Mouse (Mus musculus) midbrain, embryonic 11.5 days (tissue): Measurements from ENCODE around the gene Nagk. TPM values are rescaled to one million over a fixed set of nuclear protein-coding genes. Genes with fewer than 3 reads are reported as not detected.

Experiments
- ATAC-seq: fragments of 200-750 bp; cut with Nextera tagmentation; 2 replicates; pipeline ENCODE4 v1.8.0; 2017; ENCODE audit warnings: moderate TSS enrichment, moderate library complexity; ENCODE audit not compliant: low FRiP score
- DNase-seq: peaks from one replicate; pipeline ENCODE4 v3.0.0; 2015; ENCODE audit warnings: low spot score; ENCODE audit errors: missing footprints
- H3K27ac ChIP-seq: fragments of 300-500 bp; sonication (generic); 2 replicates; pipeline ENCODE4 v1.5.1; 2014; ENCODE audit warnings: low read depth, low read length
- H3K27me3 ChIP-seq: fragments of 300-500 bp; sonication (generic); 2 replicates; pipeline ENCODE4 v1.6.1; 2014; ENCODE audit warnings: mild to moderate bottlenecking, low read length, moderate library complexity, mixed read lengths; ENCODE audit not compliant: control insufficient read depth, insufficient read depth
- H3K36me3 ChIP-seq: fragments of 300-500 bp; sonication (generic); 2 replicates; pipeline ENCODE4 v1.6.1; 2014; ENCODE audit warnings: mild to moderate bottlenecking, low read length, moderate library complexity, mixed read lengths; ENCODE audit not compliant: control insufficient read depth, insufficient read depth
- H3K4me1 ChIP-seq: fragments of 300-500 bp; sonication (generic); 2 replicates; pipeline ENCODE4 v1.6.1; 2014; ENCODE audit warnings: low read length; ENCODE audit not compliant: control insufficient read depth, insufficient read depth
- H3K4me2 ChIP-seq: fragments of 300-500 bp; sonication (generic); 2 replicates; pipeline ENCODE4 v1.6.1; 2014; ENCODE audit warnings: mild to moderate bottlenecking, moderate library complexity
- H3K4me3 ChIP-seq: fragments of 300-500 bp; sonication (generic); 2 replicates; pipeline ENCODE4 v1.5.1; 2014; ENCODE audit warnings: low read depth, low read length
- H3K9ac ChIP-seq: fragments of 300-500 bp; sonication (generic); 2 replicates; pipeline ENCODE4 v1.6.1; 2014; ENCODE audit warnings: low read length
- H3K9me3 ChIP-seq: fragments of 300-500 bp; sonication (generic); 2 replicates; pipeline ENCODE4 v1.6.1; 2016; ENCODE audit warnings: low read length; ENCODE audit not compliant: control insufficient read depth
- WGBS: fragments of 180-500 bp; shearing (Covaris S2); extraction: QIAGEN DNeasy Blood & Tissue Kit; methylation state at CpG from one replicate; pipeline ENCODE4 v1.1.7; 2014; 5-methylcytosine and 5-hydroxymethylcytosine counted together
- polyA plus RNA-seq: library from polyadenylated mRNA; unstranded; fragments of >200 nt; fragmentation: Nextera tagmentation; extraction: Ambion mirVana; gene quantifications from 2 replicates; pipeline ENCODE4 v1.2.1, GENCODE M21; 2014

The Nagk gene
- 31.8 and 36.1 TPM in 2 replicates for polyA plus RNA-seq

GRCm38 (mm10) chr6:83794760-83795296 is at the start of gene Nagk:
TSS of gene Nagk (plus strand) at chr6:83794982.
- H3K4me1 ChIP-seq, result peaks cover 3% of the 10 kb centered on the region; the same call in 1 of the 2 replicates
- H3K4me2 ChIP-seq, result peak within 1 kb of the TSS; percentile 97
- peak; percentile 97 for ATAC-seq
- H3K36me3 ChIP-seq, result no peaks in the 10 kb centered on the region
- peak within 1 kb of the TSS; percentile 84 for H3K9ac ChIP-seq
- peak within 1 kb of the TSS; percentile 68 for H3K4me3 ChIP-seq
- no peaks in the 10 kb centered on the region for H3K27me3 ChIP-seq
- no peaks in the 10 kb centered on the region for H3K9me3 ChIP-seq
- peak; percentile 99 for DNase-seq
- peak within 1 kb of the TSS; percentile 92 for H3K27ac ChIP-seq
- under 1% methylated on average over 43 of the region's 43 CpGs for WGBS

GRCm38 (mm10) chr6:83745466-83745865 is 49.3 kb upstream of the Nagk start:
- no peaks in the 10 kb centered on the region for H3K27me3 ChIP-seq
- DNase-seq (no peak), ATAC-seq (no peak)
- H3K36me3 ChIP-seq, result no peaks in the 10 kb centered on the region
- H3K4me1 ChIP-seq, result peaks cover 5% of the 10 kb centered on the region
- no peak overlapping the region for H3K4me3 ChIP-seq
- H3K9me3 ChIP-seq, result no peaks in the 10 kb centered on the region
- no peak overlapping the region for H3K4me2 ChIP-seq
- H3K9ac ChIP-seq, result no peak overlapping the region
- 44% methylated on average over 2 of the region's 2 CpGs for WGBS
- H3K27ac ChIP-seq, result no peak overlapping the region

- peaks cover 2% of the 10 kb centered on the region; the same call in 1 of the 2 replicates for H3K27me3 ChIP-seq
- 54% methylated on average over 3 of the region's 3 CpGs for WGBS
- no peak; the same call in 1 of the 2 replicates for ATAC-seq
Measured at GRCm38 (mm10) chr6:83749286-83749685, 45.5 kb upstream of the Nagk start.

GRCm38 (mm10) chr6:83750171-83750684 is 44.6 kb upstream of the Nagk start:
- H3K9ac ChIP-seq, result no peak overlapping the region
- no peaks in the 10 kb centered on the region for H3K9me3 ChIP-seq
- no peak overlapping the region for H3K4me3 ChIP-seq
- DNase-seq (peak; percentile 95), ATAC-seq (0 out of 2 replicates have a peak, but pooled peaks have one; percentile 20)
- peaks cover 5% of the 10 kb centered on the region for H3K4me1 ChIP-seq
- no peak overlapping the region for H3K4me2 ChIP-seq
- no peak overlapping the region for H3K27ac ChIP-seq
- no peaks in the 10 kb centered on the region for H3K36me3 ChIP-seq
- 6% methylated on average over 11 of the region's 11 CpGs for WGBS
- peaks cover 2% of the 10 kb centered on the region; the same call in 1 of the 2 replicates for H3K27me3 ChIP-seq

More at GRCm38 (mm10) chr6:83749286-83749685, 45.5 kb upstream of the Nagk start:
- no peak overlapping the region for H3K9ac ChIP-seq
- H3K4me2 ChIP-seq, result no peak overlapping the region
- no peaks in the 10 kb centered on the region for H3K9me3 ChIP-seq
- no peak overlapping the region for H3K4me3 ChIP-seq
- H3K4me1 ChIP-seq, result peaks cover 5% of the 10 kb centered on the region
- no peaks in the 10 kb centered on the region for H3K36me3 ChIP-seq
- DNase-seq, result no peak
- H3K27ac ChIP-seq, result no peak overlapping the region

GRCm38 (mm10) chr6:83756051-83756450 is 38.7 kb upstream of the Nagk start:
- WGBS, result 77% methylated on average over 9 of the region's 9 CpGs
- no peak for ATAC-seq
- H3K27ac ChIP-seq, result no peak overlapping the region

DNA sequence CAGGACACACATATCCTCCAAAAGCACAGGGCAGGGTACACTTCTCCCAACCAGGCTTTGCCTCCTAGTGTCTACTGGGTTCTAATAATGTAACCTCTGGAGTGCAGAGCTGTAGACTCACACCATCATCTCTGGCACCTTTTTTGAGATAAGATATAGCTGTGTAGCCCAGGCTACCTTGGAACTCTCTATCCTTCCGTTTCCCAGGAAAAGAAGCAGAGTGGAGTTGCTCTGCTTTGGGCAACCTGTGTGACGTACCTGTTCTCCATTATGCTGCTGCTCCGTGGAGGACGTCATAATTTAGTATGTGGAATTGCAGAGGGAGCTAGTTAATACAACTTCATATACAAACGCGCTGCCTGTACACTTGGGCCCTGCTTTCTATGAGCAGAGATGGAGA is 32.4 kb upstream of the Nagk start, which contains the start of gene Ankrd53:
Gene Ankrd53 (plus strand): TSS at position 301 of the 400 bp plus-strand sequence.
- ATAC-seq, result no peak
- peaks cover 8% of the 10 kb centered on the region for H3K4me1 ChIP-seq
- no peaks in the 10 kb centered on the region for H3K36me3 ChIP-seq
- H3K9ac ChIP-seq, result peak within 1 kb of the TSS; percentile 41
- H3K4me2 ChIP-seq, result peak within 1 kb of the TSS; percentile 44
- no peaks in the 10 kb centered on the region for H3K9me3 ChIP-seq
- no peak within 1 kb of the TSS for H3K27ac ChIP-seq
- H3K4me3 ChIP-seq, result peak within 1 kb of the TSS; percentile 21
- WGBS, result 28% methylated on average over 6 of the region's 6 CpGs
- peaks cover 59% of the 10 kb centered on the region for H3K27me3 ChIP-seq
- no peak for DNase-seq

More at GRCm38 (mm10) chr6:83756051-83756450, 38.7 kb upstream of the Nagk start:
- H3K9me3 ChIP-seq, result no peaks in the 10 kb centered on the region
- H3K27me3 ChIP-seq, result peaks cover 36% of the 10 kb centered on the region
- no peak overlapping the region for H3K9ac ChIP-seq
- no peak for DNase-seq
- H3K4me3 ChIP-seq, result no peak overlapping the region
- H3K36me3 ChIP-seq, result no peaks in the 10 kb centered on the region
- no peak overlapping the region for H3K4me2 ChIP-seq
- peaks cover 3% of the 10 kb centered on the region; the same call in 1 of the 2 replicates for H3K4me1 ChIP-seq

- Histone ChIP-seq H3K9ac (peak overlapping the region; percentile 41), H3K4me2 (peak overlapping the region; percentile 44), H3K4me3 (peak overlapping the region; percentile 21), H3K27me3 (peaks cover 53% of the 10 kb centered on the region), H3K4me1 (peaks cover 6% of the 10 kb centered on the region), H3K27ac (no peak overlapping the region), H3K36me3 (no peaks in the 10 kb centered on the region), H3K9me3 (no peaks in the 10 kb centered on the region)
- peak; percentile 46; the same call in 1 of the 2 replicates for ATAC-seq
- WGBS, result 2% methylated on average over 35 of the region's 35 CpGs
- DNase-seq, result peak; percentile 90
Measured at GRCm38 (mm10) chr6:83762880-83763431, 31.8 kb upstream of the Nagk start.

DNA sequence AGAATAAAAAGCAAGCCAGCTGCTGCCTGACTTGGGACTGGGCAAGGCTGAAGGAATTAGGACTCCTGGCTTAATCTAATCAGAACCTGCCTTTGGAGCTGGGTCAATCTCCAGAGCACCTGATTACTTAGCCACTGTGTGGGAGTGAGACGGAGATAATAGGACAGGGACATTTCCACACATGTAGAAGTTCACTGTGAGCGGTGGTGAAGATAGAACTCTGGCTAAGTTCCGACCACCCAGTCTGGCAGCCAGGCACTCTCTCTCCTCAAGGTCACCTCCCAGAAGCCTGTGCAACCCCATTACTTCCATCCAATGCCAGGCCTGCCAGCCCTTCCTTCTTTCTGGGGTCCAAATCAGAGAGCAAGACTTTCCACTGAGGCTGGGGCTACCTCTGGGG is 27.8 kb upstream of the Nagk start:
- Histone ChIP-seq H3K27me3 (peaks cover 23% of the 10 kb centered on the region), H3K4me1 (peaks cover 4% of the 10 kb centered on the region; the same call in 1 of the 2 replicates), H3K4me2 (no peak overlapping the region), H3K36me3 (no peaks in the 10 kb centered on the region; the same call in 1 of the 2 replicates), H3K9me3 (no peaks in the 10 kb centered on the region), H3K27ac (no peak overlapping the region), H3K4me3 (no peak overlapping the region), H3K9ac (no peak overlapping the region)
- DNase-seq (no peak), ATAC-seq (no peak)
- 83% methylated on average over 3 of the region's 3 CpGs for WGBS

GRCm38 (mm10) chr6:83768485-83768884 is 26.3 kb upstream of the Nagk start:
- Histone ChIP-seq H3K9ac (no peak overlapping the region), H3K4me1 (no peaks in the 10 kb centered on the region), H3K27ac (no peak overlapping the region), H3K9me3 (no peaks in the 10 kb centered on the region), H3K4me2 (no peak overlapping the region), H3K27me3 (peaks cover 8% of the 10 kb centered on the region), H3K4me3 (no peak overlapping the region), H3K36me3 (no peaks in the 10 kb centered on the region; the same call in 1 of the 2 replicates)
- WGBS, result 91% methylated on average over 5 of the region's 5 CpGs
- no peak for DNase-seq
- no peak for ATAC-seq
